Mouse (Mus musculus): Measurements from ENCODE around the gene Gm21858.
"Not testable (repeated sequence)": the region's sequence is repeated elsewhere in the genome, so short reads cannot be mapped to it uniquely, and the experiment has no call there.

Gene Gm21858

GRCm38 (mm10) chrY:55731456-55731855, at the start of gene Gm21858:
TSS of gene Gm21858 (plus strand) at chrY:55731756.
- ATAC-seq (ENCODE audit: insufficient number of reproducible peaks, low FRiP score, low TSS enrichment) = not testable (repeated sequence)
